Mouse (Mus musculus) ovary, postnatal 14 days (tissue): ENCODE measurements at regions not wholly inside any gene's neighbourhood (a gene's known extent, or its start where the extent isn't known, plus 50 kb on each side); places are given as distances from the start of the nearest gene placed in this dataset.

ENCODE experiments used
- DNase-seq: peaks from one replicate; pipeline ENCODE4 v3.0.0; 2022; ENCODE audit warnings: low spot score

- DNase-seq, result peak; percentile 70
Measured at GRCm38 (mm10) chr6:100143586-100144301, 143.5 kb downstream of the Rybp start.

GRCm38 (mm10) chr6:100141225-100141624, 146.1 kb downstream of the Rybp start:
- no peak for DNase-seq

GRCm38 (mm10) chr6:100140581-100141114, 146.6 kb downstream of the Rybp start:
- DNase-seq, result no peak

- DNase-seq, result no peak
Measured at GRCm38 (mm10) chr6:100139809-100140208, 147.5 kb downstream of the Rybp start.

- no peak for DNase-seq
Measured at GRCm38 (mm10) chr6:100138659-100139058, 148.6 kb downstream of the Rybp start.

GRCm38 (mm10) chr6:100135177-100135576, 152.1 kb downstream of the Rybp start:
- DNase-seq, result no peak

GRCm38 (mm10) chr6:100133970-100134369, 153.3 kb downstream of the Rybp start:
- no peak for DNase-seq

GRCm38 (mm10) chr6:100132916-100133600, 154.2 kb downstream of the Rybp start:
- no peak for DNase-seq

GRCm38 (mm10) chr6:100127221-100128143, 159.8 kb downstream of the Rybp start:
- DNase-seq, result peak; percentile 85

GRCm38 (mm10) chr6:100126736-100127135, 160.5 kb downstream of the Rybp start:
- no peak for DNase-seq

GRCm38 (mm10) chr6:100126326-100126725, 161.0 kb downstream of the Rybp start:
- DNase-seq, result no peak

- DNase-seq, result no peak
Measured at GRCm38 (mm10) chr6:100121240-100121639, 166.0 kb downstream of the Rybp start.

- no peak for DNase-seq
Measured at GRCm38 (mm10) chr6:100120017-100120944, 167.0 kb downstream of the Rybp start.

- no peak for DNase-seq
Measured at GRCm38 (mm10) chr6:100117084-100117483, 170.2 kb downstream of the Rybp start.

- DNase-seq, result no peak
Measured at GRCm38 (mm10) chr6:100113393-100114137, 173.7 kb downstream of the Rybp start.

GRCm38 (mm10) chr6:100110981-100111660, 176.2 kb downstream of the Rybp start:
- DNase-seq, result no peak

- peak; percentile 47 for DNase-seq
Measured at GRCm38 (mm10) chr6:100109979-100110378, 177.3 kb downstream of the Rybp start.

GRCm38 (mm10) chr6:100109351-100109750, 177.9 kb downstream of the Rybp start:
- DNase-seq, result no peak

GRCm38 (mm10) chr6:100107508-100107907, 179.8 kb downstream of the Rybp start:
- no peak for DNase-seq

- DNase-seq, result no peak
Measured at GRCm38 (mm10) chr6:100107066-100107465, 180.2 kb downstream of the Rybp start.
